Mouse (Mus musculus) adrenal gland, adult 18-20 months (tissue): ENCODE measurements around the gene Ftl1-ps1. TPM values are rescaled to one million over a fixed set of nuclear protein-coding genes. Genes with fewer than 3 reads are reported as not detected.

Experiments used
- DNase-seq, 2 experiments: peaks; one replicate each; pipeline ENCODE4 v3.0.0; 2021 to 2022; ENCODE audit warnings: low spot score in 2 of 2
- long read RNA-seq, 2 experiments: library from polyadenylated mRNA; stranded (forward); transcript quantifications; one replicate each; pipeline ENCODE4 v2.0.0; 2021
- microRNA-seq, 2 experiments: library from miRNA; unstranded; fragments of <30 nt; microRNA quantifications; one replicate each; pipeline ENCODE4 v1.2.0; 2021; ENCODE audit warnings: borderline number of aligned reads in 2 of 2
- total RNA-seq, 2 experiments: library from RNA; stranded (reverse); gene quantifications; 1 replicate in 1 of 2; 2 replicates in 1 of 2; pipeline ENCODE4 v1.2.3; 2021

Gene Ftl1-ps1
- total RNA-seq, result 1,000 to 10,000 TPM; 1,315 to 1,788 TPM
- long read RNA-seq, experiment 1, transcript Ftl1-ps1-202 (1 exons, 938 nt), result major isoform, 760 of 760 reads
- long read RNA-seq, experiment 1, partial matches to known transcripts, result 0 of 760 reads
- long read RNA-seq, experiment 1, other reads (novel, unspliced or antisense), result 0 of 760 reads
- long read RNA-seq, experiment 2, transcript Ftl1-ps1-202 (1 exons, 938 nt), result major isoform, 2,919 of 2,919 reads
- long read RNA-seq, experiment 2, partial matches to known transcripts, result 0 of 2,919 reads
- long read RNA-seq, experiment 2, other reads (novel, unspliced or antisense), result 0 of 2,919 reads

GRCm38 (mm10) chr13:74399298-74399839, at the start of gene Ftl1-ps1:
TSS of gene Ftl1-ps1 (plus strand) at chr13:74399694.
- DNase-seq, result peak in 1 of 2 experiments; percentile 22

DNA sequence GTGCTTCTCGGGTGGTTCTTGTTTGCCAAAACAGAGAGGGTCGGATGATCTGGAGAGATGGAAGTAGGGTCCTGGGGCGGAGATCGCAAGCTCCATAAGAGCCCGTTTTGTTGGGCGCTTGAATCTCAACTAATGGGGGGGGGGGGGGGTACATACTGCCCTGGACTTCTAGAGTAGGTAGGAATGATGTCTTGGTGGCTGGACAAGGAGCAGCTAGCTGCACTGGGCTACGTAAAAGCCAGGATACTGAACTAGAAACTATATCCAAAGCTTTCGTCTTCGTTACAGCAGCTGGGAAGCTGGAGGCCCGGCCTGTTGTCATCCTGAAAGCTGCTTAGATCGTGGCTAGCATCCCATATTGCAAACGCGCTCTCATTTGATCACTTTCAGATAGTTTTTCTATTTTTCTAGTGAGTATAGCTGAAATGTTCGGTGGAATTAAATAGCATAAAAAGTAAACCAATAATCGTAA, 49.0 kb upstream of the Ftl1-ps1 start:
- no peak for DNase-seq

GRCm38 (mm10) chr13:74356491-74356890, 43.0 kb upstream of the Ftl1-ps1 start:
- DNase-seq, result no peak

DNA sequence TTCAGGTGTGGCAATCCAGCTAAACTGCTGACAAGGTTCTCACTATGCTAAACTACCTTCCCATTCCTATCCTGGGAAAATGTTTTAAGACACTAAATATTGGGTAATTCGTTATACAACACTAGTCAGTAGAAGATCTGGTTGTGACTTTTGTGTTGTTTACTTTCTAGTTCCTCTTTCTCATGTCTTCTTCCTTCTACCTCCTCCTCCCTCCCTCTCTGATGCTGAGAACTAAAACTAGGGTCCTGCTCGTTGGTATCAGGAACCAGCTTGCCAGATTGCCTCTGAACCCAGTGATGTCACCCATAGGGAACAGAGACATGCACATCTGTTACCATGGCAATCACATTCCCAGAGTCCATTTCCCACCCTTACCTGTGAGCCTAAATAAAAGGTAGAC, 37.3 kb upstream of the Ftl1-ps1 start:
- DNase-seq, result no peak

- peak; percentile 17 to 22 for DNase-seq
Observed at GRCm38 (mm10) chr13:74363176-74363858, 36.2 kb upstream of the Ftl1-ps1 start.

DNA sequence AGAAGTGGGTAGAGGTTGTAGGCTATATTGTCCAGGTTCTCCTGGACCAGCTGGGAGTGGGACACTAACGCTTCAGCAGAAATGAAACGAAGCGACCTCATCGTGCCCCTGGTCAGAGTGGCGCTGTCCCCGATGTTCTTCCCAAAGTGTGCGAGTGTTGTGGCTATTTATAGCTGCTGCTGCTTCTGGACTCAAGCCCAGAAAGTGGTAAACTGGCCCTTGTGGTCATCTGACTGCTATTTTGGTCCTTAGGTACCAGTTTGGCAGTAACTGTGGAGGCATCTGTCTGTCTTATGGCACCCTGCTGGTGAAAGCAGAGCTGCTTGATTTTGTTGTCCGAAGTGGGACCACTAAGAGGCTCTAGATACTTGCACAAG, 35.6 kb upstream of the Ftl1-ps1 start, which contains the start of gene Lrrc14b:
Lrrc14b (minus strand) TSS at position 147 of the 377 bp plus-strand sequence.
- peak in 1 of 2 experiments; percentile 8 for DNase-seq

DNA sequence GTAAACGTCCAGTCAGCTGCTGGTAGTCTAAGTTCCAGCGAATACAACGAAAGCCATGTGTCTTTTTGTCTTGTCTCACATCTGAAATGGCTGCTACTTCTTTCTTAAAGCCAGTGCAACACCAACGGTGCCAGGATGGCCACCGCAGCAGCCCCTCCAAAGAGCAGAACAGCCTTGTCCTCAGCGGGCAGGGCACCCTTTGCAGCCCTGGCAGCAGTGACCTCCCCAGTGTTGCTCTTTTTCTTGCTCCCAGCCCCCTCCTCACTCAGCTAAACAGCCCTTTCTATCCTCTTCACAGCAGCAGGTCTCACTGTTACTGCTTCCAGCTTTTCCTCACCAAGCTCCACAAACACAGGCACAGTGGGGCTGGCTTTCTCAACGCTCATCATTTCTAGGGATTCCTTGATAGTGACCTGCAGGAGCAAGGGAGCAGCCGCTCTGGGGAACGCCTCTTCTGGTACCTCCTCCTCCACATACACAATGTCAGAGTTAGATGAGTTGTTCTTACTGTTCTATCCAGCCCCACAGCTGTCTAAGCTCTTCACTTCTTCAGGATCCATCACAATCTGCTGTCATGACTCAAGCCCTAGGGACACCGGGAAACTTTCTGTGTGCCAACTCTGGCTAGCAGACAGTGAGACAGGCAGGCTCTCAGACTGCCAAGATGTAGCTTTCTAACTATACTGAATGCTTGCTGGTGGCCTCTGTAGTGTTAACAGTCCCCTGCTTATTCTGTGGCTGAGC, 17.8 kb upstream of the Ftl1-ps1 start:
- DNase-seq, result no peak

- DNase-seq, result no peak
Observed at GRCm38 (mm10) chr13:74382289-74382688, 17.2 kb upstream of the Ftl1-ps1 start.

DNA sequence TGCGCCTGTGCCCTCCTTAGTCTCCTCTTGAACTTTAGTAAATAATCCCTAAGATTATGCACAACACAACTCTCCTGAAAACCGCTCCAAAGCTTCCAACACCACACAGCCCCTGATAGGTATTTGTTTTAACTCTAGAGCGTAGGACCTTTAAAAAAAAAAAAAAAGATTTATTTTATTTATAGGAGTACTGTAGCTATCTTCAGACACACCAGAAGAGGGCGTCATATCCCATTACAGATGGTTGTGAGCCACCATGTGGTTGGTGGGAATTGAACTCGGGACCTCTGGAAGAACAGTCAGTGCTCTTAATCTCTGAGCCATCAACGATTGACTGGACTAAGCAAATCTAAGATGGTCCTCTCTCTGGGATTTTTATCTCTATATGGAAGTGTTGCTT, 9.8 kb upstream of the Ftl1-ps1 start:
- no peak for DNase-seq

- DNase-seq, result peak; percentile 55 to 56
Observed at GRCm38 (mm10) chr13:74390371-74390990, 9.0 kb upstream of the Ftl1-ps1 start, which contains the start of gene Zfp72. TSS of gene Zfp72 (minus strand) at chr13:74390836.

GRCm38 (mm10) chr13:74391156-74391555, 8.3 kb upstream of the Ftl1-ps1 start:
- no peak for DNase-seq

- no peak for DNase-seq
Observed at GRCm38 (mm10) chr13:74439895-74440294, 40.4 kb downstream of the Ftl1-ps1 start.

Small RNA genes within 50 kb of the gene (microRNA-seq; reads per million reads assigned to microRNA genes)
- 0 reads per million in 2 experiments for gene Mir692-3

Other genes starting within 250 kb of the Ftl1-ps1 start
- gene Exoc3, start 191.0 kb upstream of the Ftl1-ps1 start, total RNA-seq, result 10 to 100 TPM; 61.8 to 70.6 TPM
- 1 to 10 TPM; 2.0 to 2.6 TPM for gene Ahrr, start 107.4 kb upstream of the Ftl1-ps1 start, total RNA-seq
- gene Pdcd6, start 82.1 kb upstream of the Ftl1-ps1 start, total RNA-seq, result 100 to 1,000 TPM; 112 to 165 TPM
- 100 to 1,000 TPM; 720 to 882 TPM for gene Sdha, start 49.4 kb upstream of the Ftl1-ps1 start, total RNA-seq
- 10 to 100 TPM; 55.4 to 66.8 TPM for gene Ccdc127, start 49.4 kb upstream of the Ftl1-ps1 start, total RNA-seq
- under 1 TPM; 0.36 to 0.45 TPM for gene Lrrc14b, start 35.7 kb upstream of the Ftl1-ps1 start, total RNA-seq
- 1 to 10 TPM; 2.2 to 2.6 TPM for gene Zfp72, start 8.9 kb upstream of the Ftl1-ps1 start, total RNA-seq
- gene Zfp825, start 94.3 kb downstream of the Ftl1-ps1 start, total RNA-seq, result 1 to 10 TPM; 8.1 to 8.4 TPM
- 10 to 100 TPM; 60.2 to 69.8 TPM for gene Erap1, start 239.9 kb downstream of the Ftl1-ps1 start, total RNA-seq